Mouse (Mus musculus) CH12.LX (cell line): Measurements from ENCODE around the gene Cc2d1b.

ENCODE experiments used
- CTCF ChIP-seq, 2 experiments: IDR thresholded peaks in 1 of 2; conservative IDR thresholded peaks in 1 of 2; 2 replicates each; pipeline ENCODE4 v1.5.1; 2011 to 2012; ENCODE audit warnings: low read depth in 2 of 2, low read length in 2 of 2, improper control_type of control experiment in 1 of 2, inconsistent platforms in 1 of 2, mild to moderate bottlenecking in 1 of 2, moderate library complexity in 1 of 2
- POLR2AphosphoS2 ChIP-seq: IDR thresholded peaks from 2 replicates; pipeline ENCODE4 v1.6.1; 2011; ENCODE audit warnings: low read depth, low read length, improper control_type of control experiment
- USF1 ChIP-seq: IDR thresholded peaks from 2 replicates; pipeline ENCODE4 v1.6.1; 2014; ENCODE audit warnings: low read depth, mild to moderate bottlenecking, inconsistent platforms, low read length, improper control_type of control experiment

GRCm38 (mm10) chr4:108595785-108596184 is 24.0 kb upstream of the Cc2d1b start:
- TF ChIP-seq CTCF (conservative IDR thresholded peaks at IDR 0.05 in 1 of 2, IDR thresholded peaks at IDR 0.05 in 1 of 2; ENCODE audit: low read depth in 2 of 2, low read length in 2 of 2): no peak
- no peak for TF ChIP-seq POLR2AphosphoS2
- TF ChIP-seq USF1: no peak
